Mouse (Mus musculus): ENCODE measurements around the gene Rps11.
"Not testable (repeated sequence)": the region's sequence is repeated elsewhere in the genome, so short reads cannot be mapped to it uniquely, and the experiment has no call there.

Rps11 gene

DNA sequence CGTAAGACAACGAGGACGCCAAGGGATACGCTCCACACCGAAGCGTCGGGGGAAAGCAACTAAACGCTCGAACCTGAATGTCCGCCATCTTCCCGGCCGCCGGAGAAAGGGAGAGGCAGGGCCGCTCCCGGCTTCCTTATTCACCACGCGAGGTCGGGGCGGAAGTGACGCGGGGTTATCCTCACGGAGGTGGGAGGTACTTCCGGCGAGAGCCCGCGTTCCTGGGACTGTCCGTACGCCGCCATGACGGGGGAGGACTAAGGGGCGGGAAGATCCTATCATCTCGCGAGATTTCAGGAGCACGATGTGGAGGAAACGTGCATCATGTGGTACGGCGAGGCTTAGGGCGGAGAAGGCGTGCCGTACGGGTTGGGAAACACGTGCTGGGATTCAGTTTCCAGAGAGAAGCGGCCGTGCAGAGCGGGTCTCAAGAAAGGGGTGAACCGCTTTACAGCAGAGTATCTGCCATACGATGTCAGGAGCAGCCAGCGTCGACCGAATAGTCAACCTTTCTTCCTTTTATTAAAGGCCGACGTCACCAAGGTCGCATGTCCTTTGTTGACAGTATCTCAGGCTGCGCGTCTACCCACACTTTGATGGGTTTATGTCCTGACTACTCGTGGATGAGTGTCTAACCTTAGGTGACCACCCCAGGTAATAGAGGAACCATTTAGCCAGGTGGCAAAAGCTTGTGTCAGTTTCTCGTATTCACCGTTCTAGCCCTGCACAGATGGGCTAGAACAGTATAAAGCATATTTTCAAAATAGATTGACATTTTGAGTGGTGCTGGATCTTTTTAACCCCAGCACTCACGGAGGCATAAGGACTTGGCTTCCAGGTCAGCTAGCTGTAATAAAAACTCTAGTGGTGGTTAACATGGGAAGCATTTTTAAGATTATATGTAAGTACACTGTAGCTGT, at the start of gene Rps11:
TSS of gene Rps11 (minus strand) at position 216 of the 920 bp plus-strand sequence.
- DNase-seq = peak; percentile 99

DNA sequence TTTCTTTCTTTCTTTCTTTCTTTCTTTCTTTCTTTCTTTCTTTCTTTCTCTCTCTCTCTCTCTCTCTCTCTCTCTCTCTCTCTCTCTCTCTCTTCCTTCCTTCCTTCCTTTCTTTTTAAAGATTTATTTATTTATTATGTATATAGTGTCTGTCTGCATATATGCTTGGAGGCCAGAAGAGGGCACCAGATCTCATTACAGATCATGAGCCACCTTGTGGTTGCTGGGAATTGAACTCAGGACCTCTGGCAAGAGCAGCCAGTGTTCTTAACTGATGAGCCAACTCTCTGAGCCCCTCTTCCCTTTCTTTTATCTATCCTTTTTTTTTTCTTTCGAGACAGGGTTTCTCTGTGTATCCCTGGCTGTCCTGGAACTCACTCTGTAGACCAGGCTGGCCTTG, 49.5 kb upstream of the Rps11 start:
- DNase-seq = not testable (repeated sequence)

GRCm38 (mm10) chr7:45172974-45173373, 48.7 kb upstream of the Rps11 start:
- DNase-seq = no peak

- DNase-seq = no peak
Measured at GRCm38 (mm10) chr7:45169495-45169894, 45.3 kb upstream of the Rps11 start.

- no peak for DNase-seq
Measured at GRCm38 (mm10) chr7:45168656-45169055, 44.4 kb upstream of the Rps11 start.

DNA sequence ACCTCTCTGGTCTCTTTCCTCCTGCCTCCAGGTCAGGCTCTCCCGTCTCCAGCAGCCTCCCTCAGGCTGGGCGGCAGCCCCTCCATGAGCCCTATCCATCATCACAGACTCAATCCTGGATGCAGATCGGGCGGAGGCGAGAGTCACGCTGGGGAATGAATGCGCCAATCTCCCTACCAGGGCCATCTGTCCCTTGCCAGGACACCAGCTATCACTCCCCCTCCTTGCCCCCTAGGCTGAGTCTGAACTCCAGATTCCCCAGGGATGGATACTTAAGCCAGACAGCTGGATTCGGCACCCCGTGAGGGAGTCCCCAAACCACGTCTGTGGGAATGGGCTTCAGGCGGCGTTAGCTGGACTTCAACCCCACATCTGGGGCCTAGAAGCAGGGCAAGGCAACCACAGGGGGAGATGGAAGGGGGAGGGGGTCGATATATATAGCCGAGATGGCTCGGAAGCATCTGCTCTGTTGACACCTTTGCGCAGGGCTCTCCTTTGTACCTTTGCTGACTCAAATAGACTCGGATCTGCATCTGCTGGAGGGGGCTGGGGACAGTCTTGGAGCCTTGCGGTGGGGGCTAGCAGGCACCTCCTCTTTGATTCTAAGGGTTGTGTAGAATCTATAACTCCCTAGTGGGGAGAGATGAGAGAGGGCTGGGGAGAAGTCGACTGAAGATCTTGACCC, 43.7 kb upstream of the Rps11 start:
- no peak for DNase-seq

- no peak for DNase-seq
Measured at GRCm38 (mm10) chr7:45166950-45167401, 42.7 kb upstream of the Rps11 start.

DNA sequence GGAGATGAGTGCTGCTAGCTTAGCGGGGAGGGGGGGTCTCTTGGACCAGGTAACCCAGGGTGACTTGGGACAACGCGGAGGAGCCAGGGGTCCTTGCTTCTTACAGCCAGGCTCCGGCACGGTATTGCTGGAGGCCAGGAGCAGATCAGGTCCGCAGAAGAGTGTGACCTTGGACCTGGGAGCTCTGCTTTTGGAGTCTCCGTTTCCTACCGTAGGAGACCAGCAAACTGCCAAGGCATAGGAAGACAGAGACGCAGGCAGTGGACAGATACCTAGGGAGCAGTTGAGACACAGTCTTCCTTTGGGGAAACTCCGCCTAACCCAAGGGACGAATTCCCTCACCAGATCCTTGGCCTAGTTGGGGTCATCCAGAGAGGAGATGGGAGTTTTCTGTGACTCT, 41.5 kb upstream of the Rps11 start:
- no peak for DNase-seq

- DNase-seq = no peak
Measured at GRCm38 (mm10) chr7:45164833-45165232, 40.6 kb upstream of the Rps11 start.

- no peak for DNase-seq
Measured at GRCm38 (mm10) chr7:45163735-45164490, 39.7 kb upstream of the Rps11 start, which contains the start of gene Slc17a7. Gene Slc17a7 (plus strand): TSS chr7:45163949.

DNA sequence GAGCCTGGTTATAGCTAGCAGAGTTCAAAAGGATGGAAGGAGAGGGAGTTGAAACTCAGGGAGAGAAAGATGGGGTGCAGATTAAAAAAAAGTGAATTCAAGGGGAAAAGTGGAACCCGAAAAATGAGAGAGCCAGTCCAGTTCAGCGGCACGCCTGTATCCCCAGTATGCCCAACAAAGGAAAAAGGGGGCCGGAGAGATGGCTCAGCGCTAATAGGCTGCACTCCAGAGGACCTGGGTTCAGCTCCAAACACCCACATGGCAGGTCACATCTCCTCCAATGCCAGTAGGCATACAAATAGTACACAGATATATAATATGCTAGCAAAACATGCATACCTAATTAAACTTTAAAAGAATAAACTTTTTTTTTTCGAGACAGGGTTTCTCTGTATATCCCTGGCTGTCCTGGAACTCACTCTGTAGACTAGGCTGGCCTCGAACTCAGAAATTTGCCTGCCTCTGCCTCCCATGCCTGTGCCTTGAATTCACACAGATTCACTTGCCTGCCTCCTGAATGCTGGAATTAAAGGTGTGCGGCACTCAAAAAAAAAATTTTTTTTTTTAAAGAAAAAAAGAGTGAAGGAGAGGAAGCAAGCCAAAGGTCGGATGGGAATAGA, 38.9 kb upstream of the Rps11 start:
- DNase-seq = no peak

DNA sequence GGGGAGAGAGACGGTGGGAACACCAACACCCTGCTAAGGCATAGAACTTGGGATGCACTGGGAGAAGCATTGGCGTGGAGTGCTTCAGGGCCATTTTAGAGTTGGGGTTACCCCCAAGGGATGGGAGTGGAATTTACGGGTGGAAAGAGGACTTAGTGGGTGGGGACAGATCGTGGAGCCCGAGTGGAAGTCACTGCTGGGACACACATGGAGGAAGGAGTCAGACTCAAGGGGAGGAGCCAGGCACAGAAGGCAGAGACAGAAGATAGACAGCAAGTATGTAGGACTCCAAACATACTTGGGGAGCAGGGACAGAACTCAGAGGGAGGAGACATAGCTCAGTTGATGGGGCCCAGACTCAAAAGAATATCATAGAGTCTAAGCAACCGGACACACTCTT, 38.3 kb upstream of the Rps11 start:
- DNase-seq = no peak

DNA sequence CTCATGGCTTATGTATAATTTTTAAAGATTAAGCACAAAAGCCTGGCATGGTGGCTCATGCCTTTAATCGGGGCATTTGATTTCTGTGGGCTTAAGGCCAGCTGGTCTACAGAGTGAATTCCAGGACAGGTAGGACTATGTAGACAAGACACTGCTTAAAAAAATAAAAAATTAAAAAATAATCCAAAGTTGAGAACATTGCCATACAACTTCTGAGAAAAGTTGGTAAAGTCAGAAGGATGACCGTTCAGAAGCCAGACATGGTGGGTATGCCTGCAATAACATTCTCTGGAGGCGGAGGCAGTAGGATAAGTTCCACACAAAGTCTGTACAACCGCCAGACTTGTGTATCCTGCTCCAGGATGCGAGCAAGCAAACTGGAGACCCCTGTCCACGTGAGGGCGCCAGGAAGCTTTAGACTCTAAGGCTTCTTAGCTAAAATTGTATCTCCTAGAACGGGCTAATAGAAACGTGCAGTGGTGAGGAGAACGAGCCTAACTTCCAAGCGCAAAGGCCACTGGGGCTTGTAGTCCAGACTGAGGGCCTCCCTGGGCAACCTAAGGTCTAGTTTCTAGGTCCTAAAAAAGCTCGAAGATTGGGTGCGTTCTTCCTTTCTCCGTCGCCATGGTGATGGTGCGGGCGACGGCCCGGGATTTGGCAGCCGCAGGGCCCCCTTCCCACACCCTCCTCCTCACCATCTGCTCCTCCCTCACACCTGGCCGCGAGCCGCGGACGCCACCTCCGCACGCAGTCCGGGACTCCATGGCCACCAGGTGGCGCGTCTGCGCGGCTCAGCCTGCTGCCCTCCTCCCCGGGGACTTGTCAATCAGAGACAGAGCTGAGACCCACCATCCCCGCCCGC, 37.6 kb upstream of the Rps11 start:
- DNase-seq = peak; percentile 86

GRCm38 (mm10) chr7:45160866-45161265, 36.6 kb upstream of the Rps11 start:
- no peak for DNase-seq

- DNase-seq = no peak
Measured at GRCm38 (mm10) chr7:45160316-45160800, 36.1 kb upstream of the Rps11 start.

GRCm38 (mm10) chr7:45158991-45159390, 34.8 kb upstream of the Rps11 start:
- no peak for DNase-seq

DNA sequence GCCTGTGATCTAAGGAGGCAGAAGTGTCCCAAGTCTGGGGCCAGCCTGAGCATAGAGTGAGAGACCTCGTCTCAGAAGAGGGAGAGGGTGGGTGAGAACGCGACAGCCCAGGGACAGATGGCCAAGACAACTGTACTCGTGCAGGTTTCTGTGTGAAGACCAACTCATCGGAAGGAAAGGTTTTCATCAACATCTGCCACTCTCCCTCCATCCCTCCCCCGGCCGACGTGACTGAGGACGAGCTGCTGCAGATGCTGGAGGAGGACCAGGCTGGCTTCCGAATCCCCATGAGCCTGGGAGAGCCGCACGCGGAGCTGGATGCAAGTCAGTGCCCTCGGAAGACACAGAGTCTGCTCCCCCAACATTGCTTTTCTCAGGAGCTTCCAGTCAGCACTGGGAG, 33.2 kb upstream of the Rps11 start:
- no peak for DNase-seq

DNA sequence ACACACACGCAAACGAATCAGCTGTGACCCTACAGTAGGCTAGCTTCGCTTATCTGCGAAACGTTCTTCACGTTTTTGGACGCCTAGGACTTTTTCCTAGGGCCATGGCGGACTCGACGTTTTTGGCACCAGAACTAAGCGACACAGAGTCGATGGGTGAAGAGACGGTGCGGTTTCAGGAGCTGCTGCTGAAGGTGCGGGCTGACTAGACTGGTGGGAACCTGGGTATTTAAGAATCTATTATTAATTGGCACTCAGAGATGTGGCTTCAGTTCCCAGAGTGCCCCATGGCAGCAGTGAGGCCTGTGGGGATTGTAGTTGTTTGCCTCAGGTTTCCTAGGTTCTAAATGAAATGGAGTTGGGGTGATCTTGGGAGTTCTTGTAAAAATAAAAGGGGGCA, 32.0 kb upstream of the Rps11 start:
- DNase-seq = no peak

DNA sequence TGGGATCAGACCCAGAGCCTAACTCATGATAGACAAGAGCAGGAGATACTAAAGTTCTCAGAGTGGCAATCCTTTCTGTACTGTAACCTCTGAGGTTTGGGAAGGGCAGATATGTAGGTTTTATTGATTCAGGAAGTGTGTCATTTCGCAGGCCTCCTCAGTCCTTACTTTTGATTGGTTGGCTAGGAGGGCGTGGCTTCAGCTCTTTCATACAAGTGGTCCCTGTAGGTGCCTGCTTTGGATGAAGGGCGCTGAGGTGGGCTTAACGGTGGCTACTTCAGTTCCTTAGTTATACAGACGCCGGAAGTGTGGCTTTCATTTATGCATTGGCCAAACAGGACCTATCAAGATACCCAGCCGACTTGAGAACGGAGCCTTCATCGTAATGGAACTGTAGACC, 31.4 kb upstream of the Rps11 start:
- no peak for DNase-seq

DNA sequence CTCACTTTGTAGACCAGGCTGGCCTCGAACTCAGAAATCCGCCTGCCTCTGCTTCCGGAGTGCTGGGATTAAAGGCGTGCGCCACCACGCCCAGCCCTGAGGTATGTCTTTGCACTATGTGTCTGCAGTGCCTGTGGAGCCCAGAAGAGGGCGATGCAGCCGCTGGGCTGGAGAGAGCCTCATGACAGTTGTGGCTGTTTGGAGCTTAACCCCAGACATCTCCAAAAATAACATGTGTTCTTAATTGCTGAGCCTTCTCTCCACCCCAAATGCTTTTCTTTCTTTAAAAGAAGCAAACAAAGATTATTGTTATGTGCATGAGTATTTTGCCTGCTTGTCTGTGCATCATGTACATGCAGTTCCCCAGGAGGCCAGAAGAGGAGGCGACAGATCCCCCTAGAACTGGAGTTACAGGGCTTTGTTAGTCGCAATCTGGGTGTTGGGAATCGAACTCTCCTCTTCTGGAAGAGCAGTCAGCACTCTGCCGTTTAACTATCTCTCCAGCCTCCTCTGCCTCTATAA, 30.8 kb upstream of the Rps11 start:
- DNase-seq = peak; percentile 59
